Comparison of ENCODE assay signal across 22 mouse cellular contexts in the genomic region with DNA sequence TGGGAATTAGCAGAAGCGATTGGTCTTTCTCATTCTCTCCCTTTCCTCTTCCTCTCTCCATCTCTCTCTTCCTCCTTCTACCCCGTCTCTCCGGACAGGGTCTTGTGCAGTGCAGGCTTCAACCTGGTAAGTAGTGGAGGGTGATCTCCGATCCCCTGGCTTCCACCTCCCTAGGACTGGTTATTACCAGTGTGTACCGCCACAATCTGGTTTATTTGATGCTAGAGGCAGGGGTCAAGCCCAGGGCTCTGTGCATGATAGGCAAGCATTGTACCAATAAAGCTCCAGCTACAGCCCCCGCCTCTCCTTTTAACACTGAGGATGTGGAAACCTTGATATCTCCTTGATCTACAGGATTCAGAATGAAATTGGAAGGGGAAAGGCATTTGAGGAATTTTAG. TPM values are rescaled to one million over a fixed set of nuclear protein-coding genes. Genes with fewer than 3 reads are reported as not detected.
"Had no signal": no experiment of that assay in that cellular context is flagged by ENCODE, and none has a peak within 500 bp of the region (broad histone marks: within the 10 kb centered on the region; RNA-seq: fewer than 3 reads in every experiment).

No protein-coding gene starts in this region.

- H3K27me3 ChIP-seq: lung, embryonic 15.5 days; megakaryocyte, embryonic 14.5 days; midbrain, embryonic 13.5 days; midbrain, embryonic 15.5 days; neural tube, embryonic 12.5 days had no signal

- DNase-seq: liver, postnatal 0 days; lung, adult 2 months; lung, postnatal 14 days; lung, postnatal 36 days; retina, postnatal 1 day; right cerebral cortex, adult 18-20 months; right cerebral cortex, postnatal 25 days; right cerebral cortex, postnatal 4 days; spleen, adult 18-20 months; thymus, adult 2 months; thymus, postnatal 25 days; thymus, postnatal 4 days had no signal

- H3K4me2 ChIP-seq: lung, embryonic 15.5 days; midbrain, embryonic 11.5 days; midbrain, embryonic 13.5 days; midbrain, embryonic 15.5 days; neural tube, embryonic 12.5 days had no signal

- H3K36me3 ChIP-seq: midbrain, embryonic 13.5 days; midbrain, embryonic 15.5 days; neural tube, embryonic 12.5 days had no signal

- H3K4me1 ChIP-seq: neural tube, embryonic 12.5 days had no signal

- H3K27ac ChIP-seq: lung, embryonic 15.5 days; macrophage; midbrain, embryonic 13.5 days; midbrain, embryonic 15.5 days; neural tube, embryonic 12.5 days had no signal

- H3K9me3 ChIP-seq: lung, embryonic 15.5 days; megakaryocyte, embryonic 14.5 days; midbrain, embryonic 13.5 days; midbrain, embryonic 15.5 days; neural tube, embryonic 12.5 days had no signal

- ATAC-seq: liver, postnatal 0 days; lung, postnatal 0 days; midbrain, embryonic 13.5 days; midbrain, embryonic 15.5 days had no signal

- H3K9ac ChIP-seq: liver, postnatal 0 days; lung, embryonic 15.5 days; midbrain, embryonic 13.5 days; midbrain, embryonic 15.5 days; neural tube, embryonic 12.5 days had no signal

- H3K4me3 ChIP-seq: lung, embryonic 15.5 days; megakaryocyte, embryonic 14.5 days; midbrain, embryonic 13.5 days; midbrain, embryonic 15.5 days; neural tube, embryonic 12.5 days had no signal

RNA-seq across cellular contexts. Expression of a gene that starts 59.7 kb away (rescaled TPM):
- polyA plus RNA-seq: liver, postnatal 0 days; macrophage; midbrain, embryonic 11.5 days; neural tube, embryonic 12.5 days; small intestine, adult 2 months; testis, adult 2 months had no signal
